Mouse (Mus musculus) thymus, adult 2 months (tissue): ENCODE data around the gene B4galnt2. TPM values are rescaled to one million over a fixed set of nuclear protein-coding genes. Genes with fewer than 3 reads are reported as not detected.

Experiments
- DNase-seq: peaks from one replicate; pipeline ENCODE4 v3.0.0; 2021
- H3K27ac ChIP-seq: fragments of 200-500 bp; 2 replicates; pipeline ENCODE4 v1.5.1; 2012; ENCODE audit warnings: low read length, control low read depth; ENCODE audit not compliant: control insufficient read depth, insufficient read depth
- H3K27me3 ChIP-seq: fragments of 200-500 bp; 2 replicates; pipeline ENCODE4 v1.6.1; 2012; ENCODE audit warnings: mild to moderate bottlenecking, low read length, moderate library complexity, mixed read lengths; ENCODE audit not compliant: control insufficient read depth, insufficient read depth
- H3K36me3 ChIP-seq: fragments of 200-500 bp; 2 replicates; pipeline ENCODE4 v1.6.1; 2012; ENCODE audit warnings: mild to moderate bottlenecking, low read length, moderate library complexity; ENCODE audit not compliant: control insufficient read depth, insufficient read depth
- H3K4me1 ChIP-seq: fragments of 200-500 bp; replicated peaks from 2 replicates; pipeline ENCODE4 v1.6.1; 2012; ENCODE audit warnings: low read length; ENCODE audit not compliant: control insufficient read depth, insufficient read depth
- H3K4me3 ChIP-seq: fragments of 200-500 bp; 2 replicates; pipeline ENCODE4 v1.5.1; 2012; ENCODE audit warnings: mild to moderate bottlenecking, low read length, control low read depth, moderate library complexity; ENCODE audit not compliant: control insufficient read depth, insufficient read depth
- CTCF ChIP-seq: fragments of 200-500 bp; IDR thresholded peaks from 2 replicates; pipeline ENCODE4 v1.5.1; 2012; ENCODE audit warnings: mild to moderate bottlenecking, control low read depth, low read length, moderate library complexity, borderline replicate concordance; ENCODE audit not compliant: control insufficient read depth, poor library complexity, insufficient read depth; ENCODE audit errors: extremely low read depth
- POLR2A ChIP-seq: fragments of 200-500 bp; IDR thresholded peaks from 2 replicates; pipeline ENCODE4 v1.6.1; 2012; ENCODE audit warnings: mild to moderate bottlenecking, low read length, control low read depth, moderate library complexity; ENCODE audit not compliant: control insufficient read depth, poor library complexity, insufficient read depth; ENCODE audit errors: extremely low read depth
- WGBS: fragments of 180-500 bp; shearing (Covaris S2); methylation state at CpG from one replicate; pipeline ENCODE4 v1.1.7; 2018; 5-methylcytosine and 5-hydroxymethylcytosine counted together
- polyA plus RNA-seq: library from polyadenylated mRNA; depleted of rRNA; stranded (reverse); fragments of >200 nt; gene quantifications from 2 replicates; pipeline ENCODE4 v1.2.3, GENCODE M21; 2012

B4galnt2 gene
- polyA plus RNA-seq, 1 experiment: not detected

GRCm38 (mm10) chr11:95827464-95828085 lies 87.1 kb downstream of the B4galnt2 start:
- H3K36me3 ChIP-seq: peaks cover 9% of the 10 kb centered on the region
- peaks cover 56% of the 10 kb centered on the region for H3K4me1 ChIP-seq
- WGBS: 20% methylated on average over 3 of the region's 3 CpGs
- TF ChIP-seq CTCF: no peak
- TF ChIP-seq POLR2A: no peak
- H3K27me3 ChIP-seq: peaks cover 5% of the 10 kb centered on the region; the same call in 1 of the 2 replicates
- H3K4me3 ChIP-seq: no peak overlapping the region
- H3K27ac ChIP-seq: no peak overlapping the region
- peak; percentile 65 for DNase-seq

DNA sequence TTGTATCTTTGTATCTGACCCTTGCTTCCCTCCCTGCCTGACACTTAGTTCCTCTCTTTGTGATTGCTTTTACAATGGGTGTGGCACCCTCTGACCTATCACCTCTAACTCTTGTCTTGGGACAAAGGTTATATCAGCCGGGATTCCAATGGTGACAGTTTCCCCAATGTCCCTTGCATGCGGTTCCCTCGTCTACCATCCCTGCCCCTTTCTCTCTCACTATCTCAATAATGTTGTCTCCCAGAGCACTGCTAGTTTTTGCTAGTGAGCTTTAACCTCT lies 87.6 kb downstream of the B4galnt2 start:
- no peak overlapping the region for H3K27ac ChIP-seq
- peak; percentile 6 for DNase-seq
- H3K36me3 ChIP-seq: peaks cover 4% of the 10 kb centered on the region
- peaks cover 52% of the 10 kb centered on the region for H3K4me1 ChIP-seq
- H3K4me3 ChIP-seq: no peak overlapping the region
- H3K27me3 ChIP-seq: peaks cover 5% of the 10 kb centered on the region; the same call in 1 of the 2 replicates
- TF ChIP-seq POLR2A: no peak
- TF ChIP-seq CTCF: no peak
- 11% methylated on average over 3 of the region's 3 CpGs for WGBS

GRCm38 (mm10) chr11:95826317-95827167 lies 88.1 kb downstream of the B4galnt2 start:
- no peaks in the 10 kb centered on the region for H3K36me3 ChIP-seq
- WGBS: 51% methylated on average over 6 of the region's 6 CpGs
- TF ChIP-seq POLR2A (no peak), CTCF (no peak)
- DNase-seq: no peak
- peaks cover 48% of the 10 kb centered on the region for H3K4me1 ChIP-seq
- no peak overlapping the region for H3K27ac ChIP-seq
- H3K4me3 ChIP-seq: no peak overlapping the region
- H3K27me3 ChIP-seq: peaks cover 5% of the 10 kb centered on the region; the same call in 1 of the 2 replicates

GRCm38 (mm10) chr11:95825625-95826024 lies 89.1 kb downstream of the B4galnt2 start:
- Histone ChIP-seq H3K27me3 (peaks cover 5% of the 10 kb centered on the region; the same call in 1 of the 2 replicates), H3K4me3 (no peak overlapping the region), H3K27ac (no peak overlapping the region), H3K36me3 (no peaks in the 10 kb centered on the region), H3K4me1 (peaks cover 38% of the 10 kb centered on the region)
- DNase-seq: no peak
- TF ChIP-seq POLR2A (no peak), CTCF (no peak)
- 54% methylated on average over 3 of the region's 3 CpGs for WGBS

DNA sequence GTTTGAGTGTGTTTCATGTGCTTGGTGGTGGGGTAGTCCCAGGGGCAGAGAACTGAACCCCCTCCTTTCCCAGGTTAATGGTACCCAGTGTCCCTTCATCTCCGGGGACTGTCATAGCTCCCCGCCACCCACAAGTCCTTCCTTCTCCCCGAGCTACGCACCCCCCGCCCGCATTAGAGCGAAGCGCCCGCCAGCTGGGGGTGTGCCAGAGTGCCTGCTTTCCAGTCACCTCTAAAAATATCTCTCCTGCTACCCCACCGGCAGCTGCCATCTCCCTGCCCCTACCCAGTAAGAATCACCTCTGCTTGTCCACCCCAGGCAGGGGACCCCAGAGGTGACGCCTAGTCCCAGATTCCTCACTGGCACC lies 89.8 kb downstream of the B4galnt2 start:
- DNase-seq: peak; percentile 41
- H3K4me1 ChIP-seq: peaks cover 31% of the 10 kb centered on the region
- H3K4me3 ChIP-seq: peak overlapping the region; percentile 63
- WGBS: 2% methylated on average over 11 of the region's 11 CpGs
- H3K36me3 ChIP-seq: no peaks in the 10 kb centered on the region
- no peak overlapping the region for H3K27ac ChIP-seq
- no peak for TF ChIP-seq CTCF
- TF ChIP-seq POLR2A: no peak
- H3K27me3 ChIP-seq: peaks cover 5% of the 10 kb centered on the region; the same call in 1 of the 2 replicates

DNA sequence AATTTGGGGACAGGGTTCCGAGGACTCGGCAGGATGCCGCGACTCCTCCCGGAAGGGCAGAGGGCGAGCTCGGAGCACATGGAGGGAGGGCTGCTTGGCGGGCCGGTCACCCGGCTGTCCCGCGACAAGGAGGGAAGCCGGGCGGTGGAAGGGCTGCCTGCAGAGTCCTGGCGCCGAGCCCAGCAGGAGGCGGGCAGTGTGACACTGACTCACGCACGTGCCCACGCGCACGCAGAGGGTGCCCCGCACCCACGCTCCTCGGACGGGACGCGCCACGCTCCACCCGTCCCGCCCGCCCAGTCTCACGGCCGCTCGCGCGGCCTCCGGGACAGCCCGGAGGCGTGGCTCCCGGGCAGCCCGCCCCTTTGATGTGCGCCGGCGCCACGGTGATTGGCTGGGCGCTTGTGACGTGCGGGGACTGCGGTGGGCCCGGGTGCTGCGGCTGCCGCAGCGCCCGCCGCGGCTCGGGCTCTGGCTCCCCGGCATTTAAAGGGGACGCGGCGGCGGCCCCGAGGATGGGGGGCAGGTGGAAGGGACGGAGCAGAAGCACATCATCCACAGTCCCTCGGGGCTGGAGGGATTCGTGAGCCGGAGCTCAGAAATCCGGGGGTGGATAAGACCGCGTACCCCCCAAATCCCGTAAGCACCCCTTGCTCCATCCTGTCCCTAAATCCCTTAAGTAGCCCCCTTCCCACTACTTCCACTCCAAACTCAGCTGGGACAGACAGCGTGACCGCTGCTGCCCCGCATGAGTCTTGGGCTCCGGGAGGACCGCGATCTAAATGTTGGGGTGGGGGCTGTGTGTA lies 90.4 kb downstream of the B4galnt2 start, which contains the start of gene Phospho1:
Gene Phospho1, plus strand, starts transcription at position 429 of the 806 bp plus-strand sequence.
- no peaks in the 10 kb centered on the region for H3K36me3 ChIP-seq
- H3K27ac ChIP-seq: no peak within 1 kb of the TSS
- H3K4me1 ChIP-seq: peaks cover 25% of the 10 kb centered on the region
- under 1% methylated on average over 76 of the region's 78 CpGs for WGBS
- peak within 1 kb of the TSS; percentile 63 for H3K4me3 ChIP-seq
- TF ChIP-seq POLR2A (no peak), CTCF (0 out of 2 replicates have a peak, but pooled peaks have one; percentile 27)
- peak; percentile 90 for DNase-seq
- peaks cover 5% of the 10 kb centered on the region; the same call in 1 of the 2 replicates for H3K27me3 ChIP-seq
